Mouse (Mus musculus) G1E (cell line): ENCODE results near the gene Cd59a. TPM values are rescaled to one million over a fixed set of nuclear protein-coding genes. Genes with fewer than 3 reads are reported as not detected.
A peak's percentile ranks its signal among the peaks of the same experiment; 100 is the strongest.

ENCODE experiments used
- ATAC-seq: 2 replicates; pipeline ENCODE4 v1.8.0; 2016; ENCODE audit warnings: mild to moderate bottlenecking; ENCODE audit not compliant: insufficient number of reproducible peaks, poor library complexity, low FRiP score, severe bottlenecking; ENCODE audit errors: extremely low read depth
- DNase-seq: peaks from one replicate; pipeline ENCODE4 v3.0.0; 2012; ENCODE audit warnings: low spot score
- H3K27me3 ChIP-seq: 2 replicates; pipeline ENCODE4 v1.6.1; 2012; ENCODE audit warnings: mild to moderate bottlenecking, low read length, inconsistent platforms; ENCODE audit not compliant: insufficient read depth
- H3K36me3 ChIP-seq: replicated peaks from 2 replicates; pipeline ENCODE3; 2012; ENCODE audit warnings: mild to moderate bottlenecking, inconsistent platforms
- H3K4me1 ChIP-seq: 2 replicates; pipeline ENCODE4 v1.6.1; 2012; ENCODE audit warnings: low read depth, low read length, inconsistent platforms, mixed read lengths; ENCODE audit not compliant: insufficient read depth
- H3K4me3 ChIP-seq: 2 replicates; pipeline ENCODE4 v1.5.1; 2012; ENCODE audit warnings: low read depth, mild to moderate bottlenecking, inconsistent platforms, low read length, moderate library complexity, mixed read lengths
- H3K9me3 ChIP-seq: replicated peaks from 2 replicates; pipeline ENCODE4 v1.6.1; 2012; ENCODE audit warnings: inconsistent platforms
- CTCF ChIP-seq: IDR thresholded peaks from 2 replicates; pipeline ENCODE4 v1.5.1; 2012; ENCODE audit warnings: low read depth, low read length, inconsistent platforms, mixed read lengths
- GATA1 ChIP-seq: IDR thresholded peaks from 2 replicates; pipeline ENCODE4 v1.6.1; 2012; ENCODE audit warnings: borderline replicate concordance, low read length, inconsistent platforms, mixed read lengths
- GATA2 ChIP-seq: IDR thresholded peaks from 2 replicates; pipeline ENCODE4 v1.6.1; 2012; ENCODE audit warnings: low read depth, low read length, inconsistent platforms, borderline replicate concordance
- POLR2AphosphoS5 ChIP-seq: IDR thresholded peaks from 2 replicates; pipeline ENCODE4 v1.6.1; 2012; ENCODE audit warnings: low read depth, low read length, inconsistent platforms; ENCODE audit not compliant: insufficient replicate concordance
- TAL1 ChIP-seq: conservative IDR thresholded peaks from 2 replicates; pipeline ENCODE4 v1.6.1; 2012; ENCODE audit warnings: low read depth, low read length, inconsistent platforms, mixed read lengths
- polyA plus RNA-seq: library from polyadenylated mRNA; stranded (reverse); fragments of >175 nt; gene quantifications from 2 replicates; pipeline ENCODE4 v1.2.3, GENCODE M21; 2012
- total RNA-seq, 2 experiments: library from RNA; stranded (forward) in 1 of 2; stranded (reverse) in 1 of 2; fragments of 200-1000 nt in 1 of 2; fragments of >200 nt in 1 of 2; fragmentation: Nextera tagmentation in 1 of 2; gene quantifications; 2 replicates each; pipeline ENCODE4 v1.2.3; 2014 to 2017

Cd59a gene
- total and polyA plus RNA-seq, 3 experiments = 0.10 to 4.4 (median 1.7) TPM

- peaks cover 46% of the 10 kb centered on the region for H3K4me1 ChIP-seq
- DNase-seq (no peak), ATAC-seq (no peak)
Observed at GRCm38 (mm10) chr2:104120312-104120711, 24.7 kb downstream of the Cd59a start.

GRCm38 (mm10) chr2:104121681-104122504 lies 26.3 kb downstream of the Cd59a start:
- Histone ChIP-seq H3K27me3 (peaks cover 9% of the 10 kb centered on the region), H3K9me3 (no peaks in the 10 kb centered on the region), H3K36me3 (no peaks in the 10 kb centered on the region), H3K4me3 (peak overlapping the region; percentile 76; the same call in 1 of the 2 replicates), H3K4me1 (peaks cover 46% of the 10 kb centered on the region)
- DNase-seq (peak; percentile 55), ATAC-seq (peak; percentile 40; the same call in 1 of the 2 replicates)
- TF ChIP-seq GATA1 (no peak), TAL1 (peak; percentile 39; the same call in 1 of the 2 replicates), GATA2 (no peak)

More at GRCm38 (mm10) chr2:104120312-104120711, 24.7 kb downstream of the Cd59a start:
- TF ChIP-seq GATA1 (no peak), TAL1 (no peak)
- no peaks in the 10 kb centered on the region for H3K9me3 ChIP-seq
- H3K27me3 ChIP-seq = peaks cover under 1% of the 10 kb centered on the region
- no peaks in the 10 kb centered on the region for H3K36me3 ChIP-seq
- no peak overlapping the region for H3K4me3 ChIP-seq

DNA sequence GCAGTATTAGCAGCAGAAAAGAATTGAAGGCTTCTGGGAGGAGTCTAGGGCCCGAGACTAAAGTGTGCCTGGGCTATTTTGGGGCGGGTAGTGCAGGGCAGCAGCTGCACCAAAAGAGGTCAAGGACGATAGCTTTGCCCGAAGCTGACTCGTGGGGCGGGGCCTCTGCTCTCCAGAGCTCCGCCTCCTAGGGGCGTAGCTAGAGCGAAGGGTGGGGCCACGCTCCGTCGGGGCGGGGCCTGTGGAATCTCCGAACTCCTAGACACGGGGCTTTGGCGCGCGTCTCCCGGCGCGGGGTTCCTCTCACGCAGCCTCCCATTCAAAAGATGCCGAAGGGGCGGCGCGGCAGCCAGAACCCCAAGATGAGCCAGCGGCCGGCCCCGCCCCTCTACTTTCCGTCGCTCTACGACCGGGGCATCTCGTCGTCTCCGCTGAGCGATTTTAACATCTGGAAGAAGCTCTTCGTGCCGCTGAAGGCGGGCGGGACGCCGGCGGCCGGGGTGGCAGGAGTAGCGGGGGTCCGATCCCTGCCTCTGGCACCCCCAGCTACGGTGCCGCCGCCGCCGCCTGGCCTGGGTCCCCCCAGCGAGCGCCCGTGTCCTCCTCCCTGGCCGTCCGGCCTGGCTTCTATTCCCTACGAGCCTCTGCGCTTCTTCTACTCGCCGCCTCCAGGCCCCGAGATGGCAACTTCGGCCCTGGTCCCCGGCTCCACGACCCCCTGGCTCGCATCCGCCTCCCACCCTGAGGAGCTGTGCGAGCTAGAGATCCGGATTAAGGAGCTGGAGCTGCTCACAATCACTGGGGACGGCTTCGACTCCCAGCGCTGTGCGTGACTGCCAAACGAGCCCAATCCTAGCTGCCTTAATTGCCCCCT lies 27.1 kb downstream of the Cd59a start, which contains the start of gene A930018P22Rik:
Gene A930018P22Rik, plus strand, starts transcription at position 265 of the 874 bp plus-strand sequence.
- TF ChIP-seq GATA2 = no peak
- no peak for TF ChIP-seq GATA1
- no peak for TF ChIP-seq POLR2AphosphoS5
- peaks cover 13% of the 10 kb centered on the region for H3K27me3 ChIP-seq
- H3K9me3 ChIP-seq = no peaks in the 10 kb centered on the region
- ATAC-seq = peak; percentile 78
- H3K4me3 ChIP-seq = peak within 1 kb of the TSS; percentile 76
- peak; percentile 73 for DNase-seq
- peaks cover 41% of the 10 kb centered on the region for H3K4me1 ChIP-seq
- no peaks in the 10 kb centered on the region for H3K36me3 ChIP-seq

DNA sequence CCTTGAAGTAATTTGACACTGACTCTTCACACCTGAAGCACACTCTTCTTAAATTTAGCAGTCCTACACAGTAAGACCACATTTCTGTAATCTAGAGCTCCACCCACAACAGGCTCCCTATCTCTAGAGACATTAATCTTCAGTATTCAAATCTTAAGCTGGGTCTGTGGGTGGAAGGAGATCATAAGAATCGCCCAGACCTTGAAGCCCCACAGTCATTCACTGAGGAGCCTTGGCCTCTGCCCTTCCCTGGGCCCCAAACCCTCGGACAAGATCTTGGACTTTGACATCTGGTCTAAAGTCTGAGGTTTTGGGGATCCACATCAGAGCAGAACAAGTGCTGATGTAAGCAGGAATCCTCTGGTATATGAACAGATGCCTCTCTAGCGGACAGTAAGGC lies 27.9 kb downstream of the Cd59a start:
- Histone ChIP-seq H3K4me3 (peak overlapping the region; percentile 76; the same call in 1 of the 2 replicates), H3K36me3 (no peaks in the 10 kb centered on the region), H3K4me1 (peaks cover 40% of the 10 kb centered on the region), H3K27me3 (peaks cover 20% of the 10 kb centered on the region), H3K9me3 (no peaks in the 10 kb centered on the region)
- DNase-seq (peak; percentile 49), ATAC-seq (peak; percentile 51)
- TF ChIP-seq GATA2 (no peak), TAL1 (peak; percentile 45; the same call in 1 of the 2 replicates), GATA1 (no peak), POLR2AphosphoS5 (no peak), CTCF (no peak)

DNA sequence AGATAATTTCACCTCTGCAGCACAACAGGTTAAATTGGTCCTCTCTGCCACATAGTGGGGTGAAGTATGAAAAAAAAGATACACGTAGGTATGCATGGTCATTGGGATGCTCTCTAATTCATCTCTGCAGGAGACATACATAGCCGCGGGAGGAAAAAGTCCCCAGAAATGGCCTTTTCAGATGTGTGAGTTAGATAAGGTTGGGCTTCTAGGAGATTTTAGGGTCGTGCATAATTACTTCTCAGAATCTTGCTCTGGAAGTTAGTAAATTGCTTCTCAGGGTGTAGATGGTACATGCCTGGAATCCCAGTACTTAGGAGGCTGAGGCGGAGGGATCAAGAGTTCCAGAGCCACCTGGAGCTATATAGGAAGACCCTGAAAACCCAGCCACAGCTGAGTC lies 28.5 kb downstream of the Cd59a start:
- no peak for DNase-seq
- H3K4me1 ChIP-seq = peaks cover 40% of the 10 kb centered on the region
- peak overlapping the region; percentile 76; the same call in 1 of the 2 replicates for H3K4me3 ChIP-seq
- TF ChIP-seq TAL1 (0 out of 2 replicates have a peak, but pooled peaks have one; percentile 2), CTCF (no peak)
- peaks cover 25% of the 10 kb centered on the region for H3K27me3 ChIP-seq
- H3K36me3 ChIP-seq = no peaks in the 10 kb centered on the region
- no peak for ATAC-seq
- H3K9me3 ChIP-seq = no peaks in the 10 kb centered on the region

DNA sequence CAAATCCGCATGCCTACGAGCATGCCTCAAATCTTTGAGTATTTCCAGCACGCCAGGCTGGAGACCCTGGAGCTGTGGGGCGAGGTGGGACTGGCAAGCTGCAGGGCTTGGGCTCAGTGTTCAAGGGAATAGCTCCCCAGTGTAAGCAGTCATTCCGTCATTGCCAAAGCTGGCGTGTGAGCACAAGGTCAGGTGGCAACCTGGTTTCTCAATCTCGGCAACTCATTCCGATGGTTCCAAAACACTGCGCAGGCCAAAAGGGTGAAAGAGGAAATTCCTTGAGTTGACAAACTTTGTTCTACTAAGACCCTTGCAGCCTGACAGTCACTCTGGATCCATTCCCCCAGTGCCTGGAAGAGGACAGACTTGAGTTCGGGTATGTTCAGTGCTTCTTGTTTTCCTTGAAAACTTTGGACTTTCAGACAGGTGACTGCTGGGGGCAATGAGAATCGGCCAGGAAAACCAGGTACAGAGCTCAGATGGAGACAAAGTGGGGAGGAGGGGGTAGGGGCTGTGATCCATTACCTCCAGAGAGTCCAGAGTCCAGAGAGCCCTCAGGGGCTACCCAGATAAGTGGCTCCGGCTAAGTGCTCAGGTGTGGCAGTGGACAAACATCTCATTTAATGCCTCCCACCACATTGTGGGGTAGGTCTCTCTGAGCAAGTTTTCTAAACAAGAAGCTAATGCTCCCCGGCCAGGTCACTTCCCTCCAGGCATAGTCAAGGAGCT lies 33.4 kb downstream of the Cd59a start:
- Histone ChIP-seq H3K27me3 (peaks cover 52% of the 10 kb centered on the region), H3K9me3 (no peaks in the 10 kb centered on the region), H3K4me1 (peaks cover 40% of the 10 kb centered on the region), H3K36me3 (no peaks in the 10 kb centered on the region), H3K4me3 (no peak overlapping the region)
- ATAC-seq = no peak
- DNase-seq = no peak
- no peak for TF ChIP-seq CTCF
